Mouse (Mus musculus): ENCODE measurements around the gene Dennd1a. TPM values are rescaled to one million over a fixed set of nuclear protein-coding genes. Genes with fewer than 3 reads are reported as not detected.

Dennd1a gene
- polyA plus RNA-seq, 1 experiment from 2014 or later: 8.6 TPM

DNA sequence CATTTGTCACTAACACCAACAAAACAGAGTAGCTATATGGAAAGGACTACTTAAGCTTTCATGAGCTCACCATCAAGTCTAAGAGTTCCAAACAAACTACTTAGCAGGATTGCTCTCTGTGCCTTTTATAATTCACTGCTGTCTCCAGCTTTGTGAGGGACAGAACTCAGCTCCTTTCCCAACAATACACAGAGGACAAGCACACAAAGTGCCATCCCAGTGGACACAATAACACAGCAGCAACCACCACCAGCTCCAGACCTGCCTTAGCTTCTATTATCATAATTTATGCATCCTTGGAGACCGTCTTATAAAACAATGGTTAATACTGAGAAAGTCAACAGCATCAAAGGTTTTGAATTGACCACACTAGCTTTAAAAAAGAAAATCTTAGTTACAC, 104.9 kb downstream of the Dennd1a start:
- Histone ChIP-seq H3K27ac (replicated peaks; ENCODE audit: low read depth, low read length) (no peak overlapping the region), H3K36me3 (replicated peaks; ENCODE audit: control insufficient read depth, insufficient read depth, low read depth, low read length) (no peaks in the 10 kb centered on the region), H3K4me2 (ENCODE audit: low read depth, low read length) (no peak overlapping the region), H3K9ac (replicated peaks; ENCODE audit: low read length) (no peak overlapping the region), H3K4me3 (ENCODE audit: low read depth, low read length) (no peak overlapping the region), H3K4me1 (ENCODE audit: control insufficient read depth, insufficient read depth, low read length) (no peaks in the 10 kb centered on the region), H3K27me3 (ENCODE audit: control insufficient read depth, insufficient read depth, low read length) (no peaks in the 10 kb centered on the region), H3K9me3 (replicated peaks; ENCODE audit: control insufficient read depth, low read length) (no peaks in the 10 kb centered on the region)
- ATAC-seq (replicated peaks; ENCODE audit: insufficient number of reproducible peaks, low FRiP score, low TSS enrichment, low read depth) (no peak), DNase-seq (ENCODE audit: low spot score) (no peak)
- 70% methylated on average over 1 of the region's 1 CpGs for WGBS

DNA sequence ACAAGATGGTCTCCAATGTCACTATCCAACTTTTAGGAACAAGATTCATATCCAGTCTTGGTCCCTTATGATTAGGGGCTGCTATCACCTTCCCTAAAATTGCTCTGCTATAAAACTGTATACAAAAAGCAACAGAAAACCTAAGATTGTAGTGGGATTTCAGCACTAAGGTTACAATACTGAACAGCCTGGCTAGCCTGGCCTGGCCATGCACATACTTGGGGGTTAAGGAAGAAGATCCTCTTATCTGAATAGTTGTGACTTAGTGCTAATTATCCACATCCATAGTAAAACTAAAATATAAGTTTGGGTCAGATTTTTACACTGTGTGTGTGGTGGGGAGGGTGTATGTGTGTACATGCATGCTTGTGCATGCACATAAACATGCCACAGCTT, 109.6 kb downstream of the Dennd1a start:
- no peak overlapping the region for H3K4me2 ChIP-seq (ENCODE audit: low read depth, low read length)
- DNase-seq (ENCODE audit: low spot score) (no peak), ATAC-seq (replicated peaks; ENCODE audit: insufficient number of reproducible peaks, low FRiP score, low TSS enrichment, low read depth) (no peak)
- no peaks in the 10 kb centered on the region for H3K36me3 ChIP-seq (replicated peaks; ENCODE audit: control insufficient read depth, insufficient read depth, low read depth, low read length)
- H3K27ac ChIP-seq (replicated peaks; ENCODE audit: low read depth, low read length): no peak overlapping the region
- H3K27me3 ChIP-seq (ENCODE audit: control insufficient read depth, insufficient read depth, low read length): no peaks in the 10 kb centered on the region
- no peak overlapping the region for H3K4me3 ChIP-seq (ENCODE audit: low read depth, low read length)
- H3K9me3 ChIP-seq (replicated peaks; ENCODE audit: control insufficient read depth, low read length): no peaks in the 10 kb centered on the region
- no peak overlapping the region for H3K9ac ChIP-seq (replicated peaks; ENCODE audit: low read length)
- H3K4me1 ChIP-seq (ENCODE audit: control insufficient read depth, insufficient read depth, low read length): no peaks in the 10 kb centered on the region

DNA sequence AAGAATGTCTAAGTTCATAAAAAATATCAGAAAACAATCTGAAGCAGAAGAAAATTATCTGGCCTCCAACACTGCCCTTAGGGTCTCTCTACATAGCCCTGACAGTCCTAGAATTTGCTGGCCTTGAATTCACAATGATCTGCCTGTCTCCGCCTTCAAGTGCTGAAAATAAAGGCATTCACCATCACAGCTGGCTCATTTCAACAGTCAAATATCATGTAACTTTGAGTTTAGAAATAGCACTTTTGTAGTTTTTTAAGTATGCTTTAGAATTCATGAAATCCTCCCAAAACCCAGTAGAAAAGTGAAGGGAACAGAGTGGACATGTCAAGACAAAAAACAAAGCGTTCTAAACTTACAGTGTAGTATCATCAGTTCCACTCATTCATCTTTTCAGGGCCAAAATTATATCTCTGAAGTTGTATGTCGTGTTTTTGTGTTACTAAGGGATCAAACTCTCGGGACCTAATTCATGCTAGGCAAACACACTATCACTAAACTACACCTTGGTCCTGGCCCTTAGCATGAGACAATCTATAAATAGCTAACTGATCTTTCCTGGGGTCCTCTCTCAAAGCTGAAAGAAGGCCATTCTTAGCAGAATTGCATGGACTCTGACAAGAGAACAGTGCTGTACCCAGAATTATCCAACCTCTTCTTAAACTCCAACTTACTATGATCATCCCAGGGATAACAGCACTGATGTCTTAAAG, 110.2 kb downstream of the Dennd1a start:
- ATAC-seq (replicated peaks; ENCODE audit: insufficient number of reproducible peaks, low FRiP score, low TSS enrichment, low read depth) (no peak), DNase-seq (ENCODE audit: low spot score) (no peak)
- H3K4me3 ChIP-seq (ENCODE audit: low read depth, low read length): no peak overlapping the region
- no peaks in the 10 kb centered on the region for H3K9me3 ChIP-seq (replicated peaks; ENCODE audit: control insufficient read depth, low read length)
- H3K4me1 ChIP-seq (ENCODE audit: control insufficient read depth, insufficient read depth, low read length): no peaks in the 10 kb centered on the region
- H3K36me3 ChIP-seq (replicated peaks; ENCODE audit: control insufficient read depth, insufficient read depth, low read depth, low read length): no peaks in the 10 kb centered on the region
- no peak overlapping the region for H3K27ac ChIP-seq (replicated peaks; ENCODE audit: low read depth, low read length)
- no peaks in the 10 kb centered on the region for H3K27me3 ChIP-seq (ENCODE audit: control insufficient read depth, insufficient read depth, low read length)
- H3K4me2 ChIP-seq (ENCODE audit: low read depth, low read length): no peak overlapping the region
- 80% methylated on average over 4 of the region's 4 CpGs for WGBS
- H3K9ac ChIP-seq (replicated peaks; ENCODE audit: low read length): no peak overlapping the region

DNA sequence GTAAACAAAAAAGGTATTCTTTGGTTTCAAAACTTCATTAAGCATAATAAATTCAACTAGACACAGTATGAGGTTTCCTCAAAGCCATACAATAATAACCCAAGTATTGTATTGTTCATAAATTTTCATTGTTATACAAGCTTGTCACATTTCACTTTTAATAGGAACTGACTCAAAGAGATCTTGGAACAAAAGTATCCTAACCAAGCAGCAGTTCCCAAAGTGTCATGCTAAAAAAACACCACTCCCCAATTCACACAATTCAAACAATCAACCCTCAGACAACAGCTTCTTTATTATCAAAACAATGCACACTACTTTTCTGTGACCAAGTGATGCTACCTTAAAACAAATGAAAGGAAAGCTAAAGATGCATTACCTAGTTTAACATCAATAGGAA, 111.9 kb downstream of the Dennd1a start:
- no peak for ATAC-seq (replicated peaks; ENCODE audit: insufficient number of reproducible peaks, low FRiP score, low TSS enrichment, low read depth)

DNA sequence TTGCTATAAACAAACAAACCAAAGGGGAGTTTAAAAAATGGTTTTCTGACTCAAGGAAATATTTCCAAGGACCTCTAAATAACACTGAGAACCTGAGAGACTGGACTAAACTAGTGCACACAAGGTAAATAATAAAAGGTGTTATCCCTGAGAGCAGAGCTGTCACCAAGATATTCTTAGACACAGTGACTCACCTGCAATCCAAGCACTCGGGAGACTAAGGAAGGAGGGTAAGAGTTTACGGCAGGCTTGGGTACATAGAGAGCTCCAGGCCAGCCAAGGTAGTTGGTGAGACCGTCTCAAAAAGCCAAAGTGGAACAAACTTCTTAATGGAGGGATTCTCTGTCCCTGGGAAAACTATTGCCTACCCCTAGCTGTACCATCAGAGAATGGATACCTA, 118.6 kb downstream of the Dennd1a start:
- DNase-seq (ENCODE audit: low spot score): no peak
- no peaks in the 10 kb centered on the region for H3K9me3 ChIP-seq (replicated peaks; ENCODE audit: control insufficient read depth, low read length)
- H3K4me2 ChIP-seq (ENCODE audit: low read depth, low read length): no peak overlapping the region
- no peaks in the 10 kb centered on the region for H3K4me1 ChIP-seq (ENCODE audit: control insufficient read depth, insufficient read depth, low read length)
- H3K4me3 ChIP-seq (ENCODE audit: low read depth, low read length): no peak overlapping the region
- no peak for ATAC-seq (replicated peaks; ENCODE audit: insufficient number of reproducible peaks, low FRiP score, low TSS enrichment, low read depth)
- no peaks in the 10 kb centered on the region for H3K36me3 ChIP-seq (replicated peaks; ENCODE audit: control insufficient read depth, insufficient read depth, low read depth, low read length)
- no peak overlapping the region for H3K27ac ChIP-seq (replicated peaks; ENCODE audit: low read depth, low read length)
- H3K9ac ChIP-seq (replicated peaks; ENCODE audit: low read length): no peak overlapping the region
- WGBS: 91% methylated on average over 3 of the region's 3 CpGs
- no peaks in the 10 kb centered on the region for H3K27me3 ChIP-seq (ENCODE audit: control insufficient read depth, insufficient read depth, low read length)

More for the DNA sequence above, 111.9 kb downstream of the Dennd1a start:
- Histone ChIP-seq H3K9me3 (replicated peaks; ENCODE audit: control insufficient read depth, low read length) (no peaks in the 10 kb centered on the region), H3K9ac (replicated peaks; ENCODE audit: low read length) (no peak overlapping the region), H3K4me3 (ENCODE audit: low read depth, low read length) (no peak overlapping the region), H3K27ac (replicated peaks; ENCODE audit: low read depth, low read length) (no peak overlapping the region), H3K27me3 (ENCODE audit: control insufficient read depth, insufficient read depth, low read length) (no peaks in the 10 kb centered on the region), H3K4me1 (ENCODE audit: control insufficient read depth, insufficient read depth, low read length) (no peaks in the 10 kb centered on the region), H3K36me3 (replicated peaks; ENCODE audit: control insufficient read depth, insufficient read depth, low read depth, low read length) (no peaks in the 10 kb centered on the region), H3K4me2 (ENCODE audit: low read depth, low read length) (no peak overlapping the region)
- DNase-seq (ENCODE audit: low spot score): no peak

DNA sequence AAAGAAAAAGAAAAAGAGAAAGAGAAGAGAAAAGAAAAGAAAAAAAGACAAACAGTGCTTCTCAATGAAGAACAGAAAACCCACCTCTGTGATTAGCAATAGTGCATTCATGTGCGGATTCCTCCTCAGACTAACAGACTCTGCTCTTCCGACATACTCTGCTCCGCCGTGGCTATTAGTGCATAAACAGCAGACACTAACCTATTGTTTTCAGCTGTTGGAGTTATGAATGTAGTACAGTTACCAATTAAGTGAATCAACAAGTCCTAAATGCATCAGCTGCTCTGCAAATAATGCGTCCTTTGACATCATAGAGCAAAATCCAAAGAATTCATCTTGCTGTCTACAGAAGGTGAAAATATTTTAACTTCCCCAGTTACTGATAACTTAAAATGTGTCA, 121.2 kb downstream of the Dennd1a start:
- Histone ChIP-seq H3K9me3 (replicated peaks; ENCODE audit: control insufficient read depth, low read length) (no peaks in the 10 kb centered on the region), H3K36me3 (replicated peaks; ENCODE audit: control insufficient read depth, insufficient read depth, low read depth, low read length) (no peaks in the 10 kb centered on the region), H3K27ac (replicated peaks; ENCODE audit: low read depth, low read length) (no peak overlapping the region), H3K9ac (replicated peaks; ENCODE audit: low read length) (no peak overlapping the region), H3K27me3 (ENCODE audit: control insufficient read depth, insufficient read depth, low read length) (no peaks in the 10 kb centered on the region), H3K4me3 (ENCODE audit: low read depth, low read length) (no peak overlapping the region), H3K4me2 (ENCODE audit: low read depth, low read length) (no peak overlapping the region), H3K4me1 (ENCODE audit: control insufficient read depth, insufficient read depth, low read length) (no peaks in the 10 kb centered on the region)
- DNase-seq (ENCODE audit: low spot score) (no peak), ATAC-seq (replicated peaks; ENCODE audit: insufficient number of reproducible peaks, low FRiP score, low TSS enrichment, low read depth) (no peak)
- 37% methylated on average over 5 of the region's 5 CpGs for WGBS

DNA sequence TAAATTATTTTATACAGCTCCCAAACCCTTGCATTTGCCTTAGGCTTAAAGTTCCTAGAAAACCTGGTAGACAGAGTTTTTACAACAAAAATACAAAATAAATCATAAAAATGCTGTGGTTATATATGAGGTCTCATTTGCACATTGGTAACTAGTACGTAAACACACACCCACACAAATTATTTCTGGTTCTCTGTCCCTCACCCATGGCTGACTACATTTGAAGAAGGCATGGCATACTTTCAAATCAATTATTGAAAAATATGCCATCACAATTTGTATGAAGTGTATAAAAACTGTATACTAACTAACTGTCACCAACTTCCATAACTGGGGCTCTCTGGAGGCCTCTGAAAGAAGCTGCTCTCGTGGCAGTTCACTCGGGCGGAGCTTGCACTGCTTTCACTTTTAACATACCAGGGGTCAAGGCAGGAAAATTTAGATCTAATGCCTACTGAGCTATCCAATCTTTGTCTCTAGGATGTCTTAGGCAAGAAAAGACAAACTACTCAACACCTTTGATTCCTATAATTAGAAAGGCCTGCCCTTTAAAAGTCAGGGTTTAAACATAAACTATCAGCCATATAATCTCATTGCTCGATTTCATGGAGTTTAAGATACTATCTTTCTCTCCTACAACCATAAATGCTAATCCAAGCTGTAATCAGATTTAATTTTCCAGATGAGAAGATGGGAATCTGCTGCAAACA, 122.7 kb downstream of the Dennd1a start:
- H3K9ac ChIP-seq (replicated peaks; ENCODE audit: low read length): no peak overlapping the region
- no peaks in the 10 kb centered on the region for H3K27me3 ChIP-seq (ENCODE audit: control insufficient read depth, insufficient read depth, low read length)
- H3K9me3 ChIP-seq (replicated peaks; ENCODE audit: control insufficient read depth, low read length): no peaks in the 10 kb centered on the region
- H3K4me3 ChIP-seq (ENCODE audit: low read depth, low read length): no peak overlapping the region
- ATAC-seq (replicated peaks; ENCODE audit: insufficient number of reproducible peaks, low FRiP score, low TSS enrichment, low read depth) (no peak), DNase-seq (ENCODE audit: low spot score) (no peak)
- H3K4me2 ChIP-seq (ENCODE audit: low read depth, low read length): no peak overlapping the region
- H3K4me1 ChIP-seq (ENCODE audit: control insufficient read depth, insufficient read depth, low read length): no peaks in the 10 kb centered on the region
- no peak overlapping the region for H3K27ac ChIP-seq (replicated peaks; ENCODE audit: low read depth, low read length)
- WGBS: 56% methylated on average over 5 of the region's 5 CpGs
- H3K36me3 ChIP-seq (replicated peaks; ENCODE audit: control insufficient read depth, insufficient read depth, low read depth, low read length): no peaks in the 10 kb centered on the region

DNA sequence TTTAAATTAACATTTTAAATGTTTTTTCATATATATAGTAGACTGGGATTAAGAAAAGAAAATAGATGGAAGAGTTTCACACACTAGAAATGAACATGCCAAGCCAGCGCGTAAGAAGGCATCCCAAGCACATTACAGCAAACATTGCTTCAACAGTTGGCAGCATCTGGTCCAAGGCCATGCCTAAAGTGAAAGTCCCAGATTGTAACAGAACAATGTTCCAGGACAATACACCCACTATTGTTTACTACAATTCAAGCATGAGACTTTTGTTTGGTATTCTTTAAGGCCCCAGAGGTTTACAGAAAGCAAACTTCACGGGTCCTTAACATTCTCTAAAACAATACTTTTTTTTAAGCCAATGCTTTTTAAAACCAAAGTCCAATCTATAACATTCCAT, 124.7 kb downstream of the Dennd1a start:
- 76% methylated on average over 3 of the region's 3 CpGs for WGBS
- H3K36me3 ChIP-seq (replicated peaks; ENCODE audit: control insufficient read depth, insufficient read depth, low read depth, low read length): no peaks in the 10 kb centered on the region
- H3K4me1 ChIP-seq (ENCODE audit: control insufficient read depth, insufficient read depth, low read length): no peaks in the 10 kb centered on the region
- H3K4me2 ChIP-seq (ENCODE audit: low read depth, low read length): no peak overlapping the region
- no peak for DNase-seq (ENCODE audit: low spot score)
- no peak overlapping the region for H3K9ac ChIP-seq (replicated peaks; ENCODE audit: low read length)
- no peaks in the 10 kb centered on the region for H3K27me3 ChIP-seq (ENCODE audit: control insufficient read depth, insufficient read depth, low read length)
- H3K9me3 ChIP-seq (replicated peaks; ENCODE audit: control insufficient read depth, low read length): no peaks in the 10 kb centered on the region
- ATAC-seq (replicated peaks; ENCODE audit: insufficient number of reproducible peaks, low FRiP score, low TSS enrichment, low read depth): no peak
- no peak overlapping the region for H3K27ac ChIP-seq (replicated peaks; ENCODE audit: low read depth, low read length)
- no peak overlapping the region for H3K4me3 ChIP-seq (ENCODE audit: low read depth, low read length)

Data from embryonic facial prominence, embryonic 11.5 days (tissue).